Mouse (Mus musculus) right cerebral cortex, adult 18-20 months (tissue): ENCODE data around the gene Prlh.
A peak's percentile ranks its signal among the peaks of the same experiment; 100 is the strongest.

Source experiments
- DNase-seq: peaks from one replicate; pipeline ENCODE4 v3.0.0; 2022; ENCODE audit warnings: mixed read lengths

Gene Prlh

GRCm38 (mm10) chr1:90956245-90957096 is 3.6 kb downstream of the Prlh start:
- peak; percentile 57 for DNase-seq

DNA sequence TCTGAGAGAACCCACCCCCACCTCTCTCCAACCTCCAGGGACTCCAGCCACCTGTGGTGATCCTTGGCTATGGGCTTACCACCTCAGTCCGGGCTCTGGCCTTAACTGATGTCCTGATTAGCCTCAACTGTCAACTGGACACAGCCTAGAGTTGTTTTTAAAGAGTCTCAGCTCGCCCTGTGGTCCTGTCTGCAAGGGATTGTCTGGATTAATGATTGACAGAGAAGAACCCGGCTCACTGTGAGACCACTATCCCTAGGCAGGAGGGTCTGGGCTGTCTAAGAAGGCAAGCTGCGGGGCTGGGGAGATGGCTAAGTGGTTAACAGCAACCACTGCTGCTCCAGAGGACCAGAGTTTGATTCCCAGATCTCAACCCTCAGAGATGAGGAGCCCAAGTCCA is 9.6 kb downstream of the Prlh start:
- DNase-seq = no peak

DNA sequence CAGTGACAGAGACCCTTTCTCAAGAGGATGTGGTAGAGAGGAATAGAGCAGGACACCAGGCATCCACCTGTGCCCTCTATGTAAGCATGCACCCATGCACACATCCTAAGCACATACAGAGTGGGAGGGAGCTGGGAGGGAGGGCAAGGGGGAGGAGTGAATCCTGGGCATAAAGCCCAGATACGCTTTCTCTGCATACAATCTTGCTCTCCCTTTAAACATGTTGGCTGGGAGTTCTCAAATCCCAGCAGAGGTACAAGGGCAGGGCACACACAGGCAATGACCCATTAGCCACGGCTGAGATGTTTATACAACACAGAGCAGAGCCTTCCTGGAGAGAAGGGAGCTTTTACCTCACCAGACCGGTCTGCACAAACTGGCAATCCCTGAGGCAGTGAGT is 10.1 kb downstream of the Prlh start:
- no peak for DNase-seq

DNA sequence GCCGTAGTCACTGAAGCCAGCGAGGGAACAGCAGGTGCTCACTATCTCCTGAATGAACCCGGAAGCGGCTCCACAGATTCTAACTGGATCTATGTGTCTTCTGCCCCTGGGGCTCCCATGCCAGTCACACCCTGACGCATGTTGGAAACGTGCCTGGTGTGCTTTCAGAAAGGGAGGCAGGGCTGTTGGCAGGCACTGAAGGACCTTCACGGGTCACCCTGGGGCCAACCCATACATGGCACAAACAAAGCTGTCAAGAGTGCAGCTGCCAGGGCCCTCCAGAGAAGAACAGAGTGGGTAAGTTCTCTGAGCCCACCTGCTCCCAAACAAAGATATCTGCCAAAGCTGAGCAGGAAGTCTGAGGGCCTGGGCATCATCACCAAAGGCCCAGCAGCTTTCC is 14.7 kb downstream of the Prlh start:
- no peak for DNase-seq

GRCm38 (mm10) chr1:90968649-90969048 is 15.7 kb downstream of the Prlh start:
- DNase-seq = no peak

DNA sequence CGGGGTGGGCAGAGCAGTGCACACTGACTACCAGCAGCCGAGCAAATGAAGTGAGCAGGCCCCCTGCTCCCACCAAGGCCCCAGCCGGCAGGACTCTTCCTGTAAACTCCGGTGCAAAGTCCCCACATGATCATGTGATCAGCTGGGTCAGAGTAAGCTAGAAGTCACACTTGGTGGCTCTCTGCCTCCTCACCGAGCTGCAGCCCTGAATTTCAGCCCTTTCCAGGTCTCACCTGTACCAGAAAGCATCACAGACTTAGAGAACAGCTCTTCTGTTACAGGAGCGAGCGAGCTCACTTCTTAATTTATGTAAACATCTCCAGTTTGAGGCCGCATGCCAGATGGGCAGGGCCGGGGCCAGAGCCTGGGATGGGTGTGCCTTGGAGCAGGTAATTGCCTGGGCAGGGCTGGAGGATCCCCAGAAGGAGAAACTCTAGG is 16.5 kb downstream of the Prlh start, which contains the start of gene Rab17:
Gene Rab17, minus strand, starts transcription at position 315 of the 438 bp plus-strand sequence.
- no peak for DNase-seq

DNA sequence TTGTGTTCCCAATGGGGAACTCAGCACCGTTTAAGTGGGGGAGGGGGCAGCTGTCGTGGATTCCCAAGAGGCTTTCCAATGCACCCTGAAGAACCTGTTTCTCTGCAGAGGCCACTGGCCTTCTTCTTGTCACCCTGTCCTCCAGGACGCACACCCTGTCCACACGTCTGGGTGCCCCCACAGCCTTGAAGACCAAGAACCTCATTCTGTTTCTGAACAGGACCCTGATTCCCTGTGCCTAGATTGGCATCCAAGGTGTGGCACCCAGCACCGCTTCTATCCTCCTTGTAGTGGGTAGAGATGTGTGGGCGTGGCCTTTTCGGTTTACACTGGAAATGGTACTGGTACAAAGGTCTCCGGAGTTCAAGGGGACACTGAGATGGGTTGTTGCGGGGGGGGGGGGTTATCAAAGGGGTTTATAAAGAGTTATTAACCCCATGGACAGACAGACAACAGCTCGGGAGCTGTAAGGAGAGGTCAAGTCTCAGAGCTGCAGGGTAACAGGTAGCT is 17.0 kb downstream of the Prlh start:
- no peak for DNase-seq

DNA sequence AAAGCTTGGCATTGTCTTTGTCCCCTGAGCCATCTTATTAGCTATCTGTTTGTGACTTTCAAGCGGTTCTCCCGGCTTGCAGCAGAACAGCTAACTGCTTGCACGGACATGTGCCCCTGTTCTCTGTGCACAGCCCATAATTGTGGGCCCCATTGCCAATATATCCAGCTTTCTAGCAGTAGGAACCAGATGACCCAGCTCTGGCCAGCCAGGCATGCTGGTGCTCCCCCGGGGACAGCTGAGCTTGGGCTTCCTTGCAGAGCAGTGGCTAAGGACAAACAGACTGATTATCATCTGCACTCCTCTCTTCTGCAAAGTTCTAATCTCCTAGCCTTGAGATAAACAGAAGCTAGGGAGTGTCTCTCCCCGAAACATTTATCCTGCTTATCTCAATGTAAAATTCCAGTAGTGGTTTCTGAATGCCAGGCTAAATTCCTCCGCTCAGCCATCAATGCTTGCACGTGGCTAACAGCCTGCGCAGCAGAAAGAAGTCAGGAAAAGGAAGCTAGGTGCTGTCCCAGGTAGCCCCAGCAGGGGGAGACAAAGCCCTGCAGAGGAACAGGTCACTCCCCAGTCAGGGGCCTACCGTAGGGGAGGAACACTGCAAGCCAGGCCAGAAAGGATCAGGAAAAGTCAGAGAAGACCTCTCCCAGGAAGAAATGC is 20.1 kb downstream of the Prlh start:
- peak; percentile 91 for DNase-seq

GRCm38 (mm10) chr1:90973574-90973911 is 20.6 kb downstream of the Prlh start:
- no peak for DNase-seq

DNA sequence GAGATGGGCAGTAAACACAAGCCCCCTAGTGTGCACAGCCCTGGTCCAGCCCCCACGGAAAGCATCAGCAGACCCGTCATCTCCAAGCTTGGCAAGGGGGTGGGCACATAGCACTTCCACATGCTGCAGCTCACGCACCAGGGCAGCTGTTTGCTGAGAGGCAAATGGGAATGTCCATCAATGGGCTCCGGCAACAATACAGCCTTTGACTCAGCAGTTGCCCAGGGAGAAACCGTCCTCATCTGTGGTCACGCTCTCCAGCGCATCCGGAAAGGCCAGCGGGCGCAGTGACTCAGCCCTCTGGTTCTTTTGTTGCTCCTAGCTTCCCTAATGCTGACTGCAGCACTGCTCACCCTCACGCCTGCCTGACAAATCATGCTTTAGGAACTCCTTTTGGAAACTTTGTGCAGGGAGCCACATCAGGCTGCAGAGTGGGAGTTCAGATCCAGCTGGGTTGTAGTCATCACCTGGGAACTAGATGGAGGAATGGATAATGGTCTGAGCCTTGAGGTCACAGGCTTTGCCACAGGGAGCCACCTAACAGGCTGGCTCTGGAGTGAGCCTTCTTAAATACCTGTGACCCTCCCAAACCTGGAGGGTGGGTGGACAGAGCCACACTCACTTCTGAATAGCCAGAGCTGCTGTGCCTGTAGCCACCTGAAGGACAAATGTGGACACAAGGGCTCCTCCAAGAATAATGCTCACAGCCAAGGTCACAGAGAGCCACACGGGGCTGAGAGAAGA is 22.2 kb downstream of the Prlh start:
- peak; percentile 78 for DNase-seq

- no peak for DNase-seq
These were observed 23.1 kb downstream of the Prlh start for GRCm38 (mm10) chr1:90975960-90976359.

DNA sequence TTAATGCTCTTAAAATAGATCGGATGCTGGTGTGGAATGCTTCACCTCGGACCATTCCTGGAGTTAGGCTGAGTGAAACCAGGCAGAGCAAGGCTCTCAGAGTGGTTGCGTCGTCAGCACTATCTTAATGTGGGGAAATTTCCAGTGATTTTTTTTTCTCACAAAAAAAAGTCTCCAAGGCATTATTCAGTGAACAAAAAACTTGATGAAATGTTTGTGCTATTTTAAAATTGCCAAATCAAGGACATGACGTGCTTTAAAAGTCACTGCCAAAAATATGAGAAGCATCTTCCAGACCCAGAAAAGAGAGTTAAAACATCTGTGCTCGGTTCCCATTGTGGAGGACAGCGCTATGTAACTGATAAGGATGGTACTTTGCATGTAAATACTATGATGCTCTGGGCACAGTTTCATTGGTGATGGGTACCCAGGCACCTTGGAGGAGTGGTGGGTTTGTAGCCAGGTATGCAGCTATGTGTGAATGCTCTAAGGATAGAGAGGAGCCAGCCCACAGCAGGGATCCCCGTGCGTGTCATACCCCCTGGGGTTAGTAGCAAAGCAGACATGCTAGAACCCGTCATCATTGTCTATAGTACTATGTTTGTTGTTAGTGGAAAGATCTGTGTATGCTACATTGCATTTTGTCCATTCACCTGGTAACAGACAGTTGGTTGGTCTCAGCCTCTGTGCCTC is 27.9 kb downstream of the Prlh start:
- DNase-seq = peak; percentile 39

DNA sequence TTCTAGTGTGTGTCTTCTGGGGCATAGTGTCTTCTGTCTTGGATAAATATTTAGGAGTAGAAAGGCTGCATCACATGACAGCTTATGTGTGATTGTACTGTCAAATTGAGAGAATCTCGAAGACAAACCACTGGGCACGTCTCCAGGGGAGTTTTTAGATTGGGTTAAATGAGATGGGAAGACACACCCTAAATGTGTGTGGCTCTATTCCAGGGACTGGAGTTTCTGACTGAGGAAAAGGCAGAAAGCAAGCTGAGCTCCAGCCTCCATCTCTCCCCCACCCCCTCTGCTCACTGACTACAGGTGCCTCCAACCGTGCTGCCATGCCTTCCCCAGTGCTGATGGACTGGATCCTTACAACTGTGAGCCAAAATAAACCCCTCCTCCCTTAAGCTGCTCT is 28.4 kb downstream of the Prlh start:
- no peak for DNase-seq

DNA sequence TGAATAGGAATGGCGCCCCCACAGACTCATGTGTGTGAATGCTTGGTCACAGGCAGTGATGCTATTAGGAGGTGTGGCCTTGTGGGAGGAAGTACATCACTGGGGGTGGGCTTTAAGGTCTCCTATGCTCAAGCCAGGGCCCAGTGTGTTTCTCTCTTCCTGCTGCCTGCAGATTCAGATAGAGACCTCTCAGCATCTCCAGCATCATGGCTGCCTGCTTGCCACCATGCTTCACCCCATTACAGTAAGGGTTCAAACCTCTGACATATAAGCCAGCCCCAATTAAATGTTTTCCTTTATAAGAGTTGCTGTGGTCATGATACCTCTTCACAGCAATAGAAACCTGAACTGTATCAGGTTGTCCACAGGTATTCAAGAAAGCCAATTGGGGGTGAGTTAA is 43.0 kb downstream of the Prlh start:
- DNase-seq = no peak

DNA sequence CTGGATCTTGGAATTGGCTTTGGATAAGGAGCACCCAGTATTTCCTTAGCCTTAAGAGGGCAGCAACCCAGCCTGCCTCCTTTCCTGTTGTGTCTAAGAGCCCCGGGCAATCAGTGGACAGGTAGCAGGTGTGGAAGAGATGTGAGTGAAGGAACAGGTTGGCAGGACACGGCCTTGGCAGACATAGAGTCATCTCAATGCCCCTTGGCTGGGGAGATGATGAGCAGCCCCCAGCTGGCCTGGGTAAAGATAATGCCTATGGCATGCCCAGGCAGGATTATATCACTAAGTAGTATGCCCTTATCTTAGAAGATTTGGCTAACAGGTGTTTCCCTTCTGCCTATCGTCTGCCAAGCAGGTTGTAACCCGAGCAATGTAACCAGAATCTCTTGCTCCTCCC is 44.2 kb downstream of the Prlh start:
- DNase-seq = no peak

GRCm38 (mm10) chr1:90997641-90998040 is 44.7 kb downstream of the Prlh start:
- DNase-seq = no peak

DNA sequence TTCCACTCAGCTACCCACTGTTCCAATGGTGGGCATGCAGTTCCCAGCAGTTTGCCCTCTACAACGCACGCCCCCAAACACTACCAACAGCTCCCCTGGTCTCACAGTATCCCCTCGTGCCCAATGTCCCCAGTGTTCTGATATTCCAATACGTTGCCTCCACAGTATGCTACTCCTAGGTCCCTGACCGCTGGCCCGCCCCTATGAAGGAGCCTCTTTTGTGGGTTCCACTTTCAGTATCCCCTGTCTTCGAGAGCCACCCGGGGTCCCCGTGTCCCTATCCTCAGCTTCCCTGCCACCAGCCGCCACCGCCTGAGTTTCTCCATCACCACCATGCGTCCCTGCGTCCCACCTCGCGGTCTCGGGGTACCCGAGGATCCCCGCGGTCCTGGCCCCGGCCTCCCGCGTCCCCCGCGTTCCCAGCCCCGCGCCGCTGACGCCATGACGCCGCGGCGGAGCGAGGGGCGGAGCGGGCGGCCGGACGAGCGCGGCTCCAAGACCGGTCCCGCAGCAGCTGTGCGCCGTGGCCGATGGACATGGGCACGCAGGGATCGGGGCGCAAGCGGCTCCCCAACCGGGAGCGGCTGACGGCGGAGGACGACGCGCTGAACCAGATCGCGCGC is 45.5 kb downstream of the Prlh start, which contains the start of gene Lrrfip1:
Gene Lrrfip1, plus strand, starts transcription at position 470 of the 623 bp plus-strand sequence.
- DNase-seq = peak; percentile 71

DNA sequence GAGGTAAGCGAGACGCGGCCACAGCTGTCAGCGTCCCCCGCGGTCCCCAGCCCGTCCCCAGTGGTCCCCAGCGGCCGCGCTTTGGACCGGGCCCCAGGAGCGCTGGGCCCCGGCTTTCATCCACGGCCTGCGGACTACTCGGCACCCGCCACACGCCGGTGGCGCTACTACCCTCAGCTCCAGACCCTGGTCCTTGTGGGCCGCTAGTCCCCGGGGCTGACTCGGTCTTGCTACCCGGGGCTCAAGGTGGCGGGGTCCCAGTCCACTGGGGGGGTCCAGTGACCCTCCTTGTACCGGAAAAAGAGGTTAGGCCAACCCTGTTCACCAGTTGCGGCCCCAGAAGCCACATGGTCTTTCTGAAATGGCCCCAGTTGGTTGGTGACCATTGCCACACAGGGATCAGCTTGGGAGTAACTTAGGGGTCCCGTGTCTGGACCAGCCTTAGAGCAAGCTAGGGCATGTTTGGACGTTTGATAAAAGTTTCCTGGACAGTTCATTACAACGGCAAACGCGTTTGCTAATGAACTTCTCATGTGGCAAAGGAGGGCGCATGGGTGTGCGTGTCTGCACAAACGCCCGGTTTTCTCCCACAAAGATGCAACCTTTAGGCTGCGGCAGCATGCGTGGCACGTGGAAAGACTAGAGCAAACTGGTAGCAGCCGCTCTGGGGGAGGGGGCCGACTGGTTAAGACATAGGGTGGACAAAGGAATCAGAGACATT is 46.1 kb downstream of the Prlh start:
- no peak for DNase-seq

DNA sequence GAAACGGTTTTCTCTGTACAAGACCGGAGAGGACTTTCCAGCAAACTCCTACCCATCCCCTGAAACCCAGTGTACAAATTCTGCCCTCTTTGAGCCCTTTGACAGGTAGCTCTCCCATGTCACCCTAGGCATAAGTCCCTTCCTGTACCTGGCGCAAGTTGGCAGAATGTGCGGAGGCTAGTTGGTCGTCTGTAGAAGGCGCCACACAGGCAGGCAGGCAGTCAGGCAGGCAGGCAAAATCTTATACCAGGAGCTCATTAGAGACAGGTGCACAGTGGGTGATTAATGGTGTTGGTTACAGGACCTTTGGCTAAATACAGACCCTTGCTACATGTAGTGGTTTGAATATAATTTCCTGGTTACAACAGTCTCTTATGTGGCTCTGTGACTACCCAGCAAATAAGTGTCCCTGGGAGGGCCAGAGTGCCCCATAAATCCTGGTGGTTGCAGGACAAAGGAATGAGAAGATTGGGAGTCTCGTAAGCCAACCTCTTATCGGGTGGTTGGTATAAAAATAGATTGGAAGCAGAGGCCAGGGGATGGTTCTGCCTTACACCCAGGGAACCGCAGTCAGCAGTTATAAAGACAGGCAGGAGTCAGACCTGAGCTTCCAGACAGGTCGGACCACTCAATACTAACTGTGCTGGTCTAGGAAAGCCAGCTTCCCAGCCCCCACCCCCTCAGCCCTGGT is 47.1 kb downstream of the Prlh start:
- no peak for DNase-seq

- no peak for DNase-seq
These were observed 48.2 kb downstream of the Prlh start for GRCm38 (mm10) chr1:91001101-91001500.
